Mouse (Mus musculus) right cerebral cortex, postnatal 36 days (tissue): ENCODE measurements around the gene Slc30a5.
A peak's percentile ranks its signal among the peaks of the same experiment; 100 is the strongest.

Experiments
- DNase-seq, 2 experiments: peaks; one replicate each; pipeline ENCODE4 v3.0.0; 2022; ENCODE audit warnings: low spot score in 2 of 2, mixed read lengths in 1 of 2

Slc30a5 gene

DNA sequence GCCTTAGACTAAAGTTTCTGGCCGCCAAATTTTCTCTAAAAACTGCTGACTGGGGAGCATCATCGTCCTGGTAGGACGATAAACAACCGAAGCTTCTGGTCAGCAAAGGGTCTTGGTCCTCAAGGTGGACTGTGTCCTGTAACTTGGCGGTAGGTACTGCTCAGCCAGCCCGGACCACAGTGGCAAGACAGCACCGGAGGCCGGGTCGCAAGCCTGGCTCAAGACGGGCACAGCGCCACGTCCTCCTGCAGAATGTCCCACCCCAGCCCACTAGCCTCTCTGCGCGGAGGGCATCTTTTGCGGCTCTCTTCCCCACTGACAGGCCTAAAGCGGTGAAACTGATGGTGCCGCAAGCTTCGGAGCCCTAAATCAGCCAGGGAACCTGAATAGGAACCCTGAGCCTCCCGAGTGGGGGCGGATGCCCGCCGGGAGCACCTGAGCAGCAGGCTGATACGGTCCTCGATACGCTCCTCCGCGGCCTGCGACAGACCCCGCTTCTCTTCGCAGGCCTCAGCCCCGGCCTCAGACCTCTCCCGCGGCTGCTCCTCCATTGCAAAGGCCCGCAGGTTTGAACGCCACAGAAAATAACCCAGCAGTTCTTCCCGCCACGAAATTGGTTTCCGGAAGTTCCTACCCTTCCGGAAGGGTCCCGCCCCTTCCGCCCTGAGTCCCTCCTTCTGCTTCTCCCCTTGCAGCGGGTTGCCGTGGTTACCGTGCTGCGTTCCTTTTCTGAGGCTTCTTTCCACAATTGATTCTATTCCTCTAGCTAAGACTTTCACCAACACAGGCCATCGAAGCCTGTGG is 57.8 kb downstream of the Slc30a5 start, which contains the start of gene Cenph:
Cenph (minus strand) TSS at position 648 of the 804 bp plus-strand sequence.
- peak; percentile 74 to 81 for DNase-seq

DNA sequence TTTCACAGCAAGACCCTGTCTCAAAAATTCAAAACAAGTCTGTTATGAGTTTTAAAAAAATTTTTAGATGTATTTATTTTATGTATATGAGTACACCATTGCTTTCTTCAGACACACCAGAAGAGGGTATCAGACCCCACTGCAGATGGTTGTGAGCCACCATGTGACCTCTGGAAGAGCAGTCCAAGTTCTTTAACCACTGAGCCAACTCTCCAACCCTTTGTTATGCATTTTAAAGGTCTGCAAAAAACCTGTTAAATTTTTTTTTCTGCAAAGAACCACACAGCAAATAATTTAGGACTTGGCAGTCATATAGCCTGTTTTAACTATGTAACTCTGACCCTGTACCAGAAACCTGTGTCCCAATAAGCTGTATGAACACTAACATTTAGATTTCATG is 58.5 kb downstream of the Slc30a5 start:
- no peak for DNase-seq

DNA sequence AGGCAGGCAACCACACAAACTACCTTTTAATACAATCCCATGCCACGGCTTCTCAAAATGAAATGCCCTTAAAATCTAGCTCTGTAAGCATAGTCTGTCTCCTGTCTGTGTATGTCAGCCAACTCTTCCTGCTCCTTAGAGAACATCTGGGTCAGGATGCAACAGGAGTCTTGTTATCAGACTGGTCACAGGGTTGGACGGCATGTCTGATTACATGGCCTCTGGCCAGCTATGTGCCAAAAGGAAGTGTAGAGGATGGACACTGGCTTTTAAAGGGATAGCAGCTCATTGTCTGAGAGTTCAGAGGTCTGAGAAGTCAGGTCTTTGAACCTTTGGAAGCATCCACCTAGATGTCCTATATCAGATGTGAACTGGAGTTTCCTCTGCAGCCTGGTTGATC is 77.9 kb downstream of the Slc30a5 start:
- no peak for DNase-seq

DNA sequence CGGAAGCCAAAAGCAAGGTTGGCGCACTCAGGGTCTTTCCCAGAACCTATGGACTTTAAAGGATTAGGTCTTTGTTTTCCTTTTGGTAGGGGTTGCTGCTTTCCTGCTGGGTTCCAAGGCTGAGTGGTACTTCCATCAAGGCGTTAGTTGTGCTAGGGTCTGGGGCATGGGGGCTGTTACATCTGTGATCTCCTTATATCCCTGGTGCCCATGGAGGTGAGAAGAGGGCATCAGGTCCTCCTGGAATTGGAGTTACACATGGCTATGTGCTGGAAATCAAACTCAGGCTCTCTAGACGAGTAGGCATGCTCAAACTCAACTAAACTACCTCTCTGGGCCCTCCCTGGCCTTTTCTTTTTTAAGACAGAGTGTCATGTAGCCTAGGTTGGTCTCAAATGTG is 79.0 kb downstream of the Slc30a5 start:
- no peak for DNase-seq

DNA sequence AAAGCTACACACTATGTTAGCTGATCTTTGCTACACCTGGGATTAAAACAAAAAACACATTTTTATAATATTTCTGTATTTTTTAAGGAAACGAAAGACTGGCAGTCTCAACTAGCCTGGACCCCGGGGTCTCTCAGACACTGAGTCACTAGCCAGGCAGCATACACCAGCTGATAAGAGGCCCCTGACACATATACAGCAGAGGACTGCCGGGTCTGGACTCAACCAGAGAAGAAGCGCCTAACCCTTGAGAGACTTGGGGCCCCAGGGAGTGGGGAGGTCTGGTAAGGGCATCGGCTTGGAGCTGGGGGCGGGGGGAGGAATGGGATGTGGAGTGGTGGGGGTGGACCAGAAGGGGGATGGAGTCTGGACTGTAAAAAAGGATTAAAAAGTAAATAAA is 80.2 kb downstream of the Slc30a5 start:
- no peak for DNase-seq
